Mouse (Mus musculus) intestine, embryonic 14.5 days (tissue): ENCODE data around the gene Nup62. TPM values are rescaled to one million over a fixed set of nuclear protein-coding genes. Genes with fewer than 3 reads are reported as not detected.
"Not testable (repeated sequence)": the region's sequence is repeated elsewhere in the genome, so short reads cannot be mapped to it uniquely, and the experiment has no call there.

Experiments used
- ATAC-seq: fragments of 200-750 bp; cut with Nextera tagmentation; replicated peaks from 2 replicates; pipeline ENCODE4 v1.8.0; 2017; ENCODE audit warnings: low read depth, moderate number of reproducible peaks, moderate TSS enrichment, moderate library complexity; ENCODE audit not compliant: low FRiP score, low TSS enrichment
- DNase-seq: peaks from one replicate; pipeline ENCODE4 v3.0.0-alpha.2; 2018; ENCODE audit warnings: low spot score
- H3K27ac ChIP-seq: fragments of 300-500 bp; sonication (generic); 2 replicates; pipeline ENCODE4 v1.5.1; 2014; ENCODE audit warnings: low read depth, mild to moderate bottlenecking, control low read depth
- H3K27me3 ChIP-seq: fragments of 300-500 bp; sonication (generic); replicated peaks from 2 replicates; pipeline ENCODE4 v1.6.1; 2014; ENCODE audit warnings: low read length, control low read depth; ENCODE audit not compliant: control insufficient read depth, insufficient read depth
- H3K36me3 ChIP-seq: fragments of 300-500 bp; sonication (generic); 2 replicates; pipeline ENCODE4 v1.6.1; 2014; ENCODE audit warnings: low read length, control low read depth; ENCODE audit not compliant: control insufficient read depth, insufficient read depth
- H3K4me1 ChIP-seq: fragments of 300-500 bp; sonication (generic); replicated peaks from 2 replicates; pipeline ENCODE4 v1.6.1; 2014; ENCODE audit warnings: low read length, control low read depth, mixed read lengths; ENCODE audit not compliant: control insufficient read depth, insufficient read depth
- H3K4me2 ChIP-seq: fragments of 300-500 bp; sonication (generic); 2 replicates; pipeline ENCODE4 v1.6.1; 2014; ENCODE audit warnings: low read length
- H3K4me3 ChIP-seq: fragments of 300-500 bp; sonication (generic); 2 replicates; pipeline ENCODE4 v1.5.1; 2014; ENCODE audit warnings: low read depth, low read length, control low read depth, mixed read lengths
- H3K9ac ChIP-seq: fragments of 300-500 bp; sonication (generic); 2 replicates; pipeline ENCODE4 v1.6.1; 2014; ENCODE audit warnings: mild to moderate bottlenecking, low read length
- H3K9me3 ChIP-seq: fragments of 300-500 bp; sonication (generic); 2 replicates; pipeline ENCODE4 v1.6.1; 2016; ENCODE audit warnings: low read length, control low read depth; ENCODE audit not compliant: control insufficient read depth
- WGBS: fragments of 180-500 bp; shearing (Covaris S2); extraction: QIAGEN DNeasy Blood & Tissue Kit; methylation state at CpG from one replicate; pipeline ENCODE4 v1.1.7; 2014; 5-methylcytosine and 5-hydroxymethylcytosine counted together
- polyA plus RNA-seq: library from polyadenylated mRNA; unstranded; fragments of >200 nt; fragmentation: Nextera tagmentation; extraction: Ambion mirVana; gene quantifications from 2 replicates; pipeline ENCODE4 v1.2.1, GENCODE M21; 2014

Gene Nup62
- polyA plus RNA-seq, 1 experiment from 2014 or later: 65.8 TPM

DNA sequence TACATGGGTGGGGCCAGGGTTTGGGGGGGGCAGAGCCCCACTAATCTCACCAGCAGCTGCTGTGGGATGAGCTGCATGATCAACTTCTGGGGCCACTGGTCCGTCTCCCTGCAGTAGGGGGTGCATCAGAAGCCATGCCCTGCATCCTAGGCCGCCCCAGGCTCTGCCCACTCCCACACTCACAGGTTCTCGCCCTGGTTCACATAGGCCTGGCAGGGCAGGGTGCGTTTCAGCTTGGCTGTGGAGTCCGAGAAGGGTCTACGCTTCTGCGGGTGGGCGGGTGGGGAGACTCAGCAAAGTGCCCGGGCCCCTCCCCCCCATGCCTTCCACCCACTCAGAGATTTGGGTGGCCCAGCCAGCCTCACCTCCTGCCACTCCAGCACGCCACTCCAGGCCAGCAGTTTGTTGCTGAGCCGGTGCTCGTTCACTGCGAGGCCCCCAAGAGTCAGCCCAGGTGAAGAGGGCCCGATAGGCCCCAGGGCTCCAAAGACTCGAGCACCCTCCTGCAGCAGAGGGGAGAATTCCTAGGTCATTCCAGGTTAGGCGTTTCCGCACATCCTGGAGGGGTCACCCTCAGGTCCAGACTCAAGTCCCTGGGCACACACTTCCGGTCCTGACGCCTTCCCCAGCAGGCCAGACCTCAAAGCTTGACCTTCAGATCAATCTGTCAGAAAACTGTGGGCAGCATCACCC, 51.3 kb downstream of the Nup62 start:
- Histone ChIP-seq H3K27ac (no peak overlapping the region), H3K4me3 (peak overlapping the region; percentile 97), H3K4me2 (peak overlapping the region; percentile 79), H3K9ac (0 out of 2 replicates have a peak overlapping the region, but pooled peaks have one; percentile 6), H3K4me1 (peaks cover 41% of the 10 kb centered on the region), H3K36me3 (peaks cover 47% of the 10 kb centered on the region), H3K9me3 (no peaks in the 10 kb centered on the region), H3K27me3 (no peaks in the 10 kb centered on the region)
- DNase-seq: no peak
- ATAC-seq: no peak
- 58% methylated on average over 19 of the region's 19 CpGs for WGBS

DNA sequence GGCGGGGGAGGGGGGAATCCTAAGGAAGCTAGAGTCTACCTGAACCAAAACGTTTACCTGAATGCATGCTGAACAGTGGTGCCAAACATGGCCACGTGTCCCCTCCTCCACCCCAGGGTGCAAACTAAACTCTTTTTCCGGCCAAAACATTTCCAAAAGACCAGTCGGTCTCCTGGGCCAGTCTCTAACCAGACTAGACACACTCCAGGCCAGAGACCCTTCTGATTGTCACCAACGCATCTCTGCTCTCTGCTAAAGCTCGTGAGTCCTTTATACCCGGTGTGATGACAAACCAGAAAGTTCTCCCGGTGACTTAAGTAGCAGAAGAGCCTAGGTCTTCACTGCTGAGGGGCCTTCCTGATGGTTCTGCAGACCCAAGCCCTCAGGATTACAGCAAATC, 51.9 kb downstream of the Nup62 start:
- no peak for DNase-seq
- Histone ChIP-seq H3K9me3 (no peaks in the 10 kb centered on the region), H3K27ac (no peak overlapping the region), H3K9ac (peak overlapping the region; percentile 97), H3K4me1 (peaks cover 41% of the 10 kb centered on the region), H3K27me3 (no peaks in the 10 kb centered on the region), H3K36me3 (peaks cover 41% of the 10 kb centered on the region), H3K4me3 (peak overlapping the region; percentile 97), H3K4me2 (peak overlapping the region; percentile 79)
- WGBS: 41% methylated on average over 9 of the region's 9 CpGs
- ATAC-seq: no peak

DNA sequence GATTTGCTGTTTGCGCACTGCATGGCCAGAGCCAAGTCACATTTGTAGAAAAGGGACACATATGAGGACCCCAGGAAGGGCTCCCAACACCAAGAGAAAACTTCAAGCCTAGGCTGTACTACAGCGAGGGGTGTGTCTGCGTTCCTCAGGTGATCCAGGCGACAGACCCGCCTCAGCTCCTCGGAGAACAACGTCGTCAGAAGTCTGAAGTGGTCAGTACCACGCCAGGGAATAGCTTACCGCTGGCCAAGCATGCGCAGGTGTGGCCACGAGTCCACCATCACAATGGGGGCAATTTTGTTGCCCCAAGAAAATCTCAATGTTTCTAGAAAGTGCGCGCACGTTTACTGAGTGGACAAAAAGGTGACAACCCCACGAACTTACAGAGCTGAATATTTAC, 52.6 kb downstream of the Nup62 start:
- 5% methylated on average over 16 of the region's 16 CpGs for WGBS
- H3K4me3 ChIP-seq: peak overlapping the region; percentile 97
- H3K9ac ChIP-seq: peak overlapping the region; percentile 97
- peaks cover 34% of the 10 kb centered on the region for H3K36me3 ChIP-seq
- peaks cover 41% of the 10 kb centered on the region for H3K4me1 ChIP-seq
- DNase-seq (no peak), ATAC-seq (no peak)
- H3K27me3 ChIP-seq: no peaks in the 10 kb centered on the region
- peak overlapping the region; percentile 79 for H3K4me2 ChIP-seq
- peak overlapping the region; percentile 99; the same call in 1 of the 2 replicates for H3K27ac ChIP-seq
- no peaks in the 10 kb centered on the region for H3K9me3 ChIP-seq

- WGBS: 1% methylated on average over 99 of the region's 108 CpGs
- H3K4me1 ChIP-seq: peaks cover 41% of the 10 kb centered on the region
- no peaks in the 10 kb centered on the region for H3K27me3 ChIP-seq
Observed at GRCm38 (mm10) chr7:44868919-44869696, 53.2 kb downstream of the Nup62 start.

GRCm38 (mm10) chr7:44869697-44870528, 54.0 kb downstream of the Nup62 start, which contains the start of gene Ptov1:
Gene Ptov1, minus strand, starts transcription at chr7:44869788.
- no peaks in the 10 kb centered on the region for H3K9me3 ChIP-seq
- peak within 1 kb of the TSS; percentile 97 for H3K9ac ChIP-seq
- peak within 1 kb of the TSS; percentile 79 for H3K4me2 ChIP-seq
- ATAC-seq: peak; percentile 89
- H3K27me3 ChIP-seq: no peaks in the 10 kb centered on the region
- WGBS: 4% methylated on average over 29 of the region's 29 CpGs
- DNase-seq: peak; percentile 96
- peak within 1 kb of the TSS; percentile 97 for H3K4me3 ChIP-seq
- H3K4me1 ChIP-seq: peaks cover 40% of the 10 kb centered on the region
- H3K27ac ChIP-seq: peak within 1 kb of the TSS; percentile 99
- peaks cover 20% of the 10 kb centered on the region for H3K36me3 ChIP-seq

More at GRCm38 (mm10) chr7:44868919-44869696, 53.2 kb downstream of the Nup62 start:
- Histone ChIP-seq H3K4me2 (peak overlapping the region; percentile 79), H3K4me3 (peak overlapping the region; percentile 97), H3K27ac (peak overlapping the region; percentile 99), H3K9ac (peak overlapping the region; percentile 97), H3K36me3 (peaks cover 28% of the 10 kb centered on the region), H3K9me3 (no peaks in the 10 kb centered on the region)
- ATAC-seq (peak; percentile 59), DNase-seq (peak; percentile 87)

GRCm38 (mm10) chr7:44870614-44871013, 54.7 kb downstream of the Nup62 start:
- H3K27ac ChIP-seq: peak overlapping the region; percentile 99; the same call in 1 of the 2 replicates
- H3K9ac ChIP-seq: peak overlapping the region; percentile 97
- no peak for ATAC-seq
- WGBS: 75% methylated on average over 6 of the region's 6 CpGs
- H3K36me3 ChIP-seq: peaks cover 13% of the 10 kb centered on the region
- H3K9me3 ChIP-seq: no peaks in the 10 kb centered on the region
- H3K27me3 ChIP-seq: no peaks in the 10 kb centered on the region
- H3K4me1 ChIP-seq: peaks cover 33% of the 10 kb centered on the region
- no peak for DNase-seq
- H3K4me2 ChIP-seq: peak overlapping the region; percentile 79
- peak overlapping the region; percentile 97 for H3K4me3 ChIP-seq

DNA sequence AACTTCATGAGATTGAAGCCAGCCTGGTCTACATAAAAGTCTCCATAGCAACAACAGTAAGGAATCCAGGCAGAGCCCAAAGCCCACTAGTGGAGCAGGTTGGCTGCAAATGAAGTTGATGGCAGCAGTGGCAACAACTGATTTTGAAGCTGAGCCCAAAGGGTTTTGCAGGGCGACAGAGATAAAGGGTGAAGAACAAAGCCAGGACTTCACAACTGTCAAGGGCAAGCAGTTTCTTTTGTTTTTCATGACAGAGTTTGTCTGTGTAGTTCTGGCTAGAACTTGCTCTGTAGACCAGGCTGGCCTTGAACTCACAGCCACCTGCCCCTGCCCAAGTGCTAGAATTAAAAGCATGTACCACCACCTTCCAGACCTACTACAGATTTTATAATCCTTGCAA, 55.3 kb downstream of the Nup62 start:
- Histone ChIP-seq H3K4me3 (no peak overlapping the region), H3K9me3 (no peaks in the 10 kb centered on the region), H3K27me3 (no peaks in the 10 kb centered on the region), H3K36me3 (peaks cover 11% of the 10 kb centered on the region; the same call in 1 of the 2 replicates), H3K27ac (no peak overlapping the region), H3K4me1 (peaks cover 27% of the 10 kb centered on the region), H3K9ac (no peak overlapping the region), H3K4me2 (no peak overlapping the region)
- DNase-seq (no peak), ATAC-seq (no peak)
- 90% methylated on average over 1 of the region's 1 CpGs for WGBS

DNA sequence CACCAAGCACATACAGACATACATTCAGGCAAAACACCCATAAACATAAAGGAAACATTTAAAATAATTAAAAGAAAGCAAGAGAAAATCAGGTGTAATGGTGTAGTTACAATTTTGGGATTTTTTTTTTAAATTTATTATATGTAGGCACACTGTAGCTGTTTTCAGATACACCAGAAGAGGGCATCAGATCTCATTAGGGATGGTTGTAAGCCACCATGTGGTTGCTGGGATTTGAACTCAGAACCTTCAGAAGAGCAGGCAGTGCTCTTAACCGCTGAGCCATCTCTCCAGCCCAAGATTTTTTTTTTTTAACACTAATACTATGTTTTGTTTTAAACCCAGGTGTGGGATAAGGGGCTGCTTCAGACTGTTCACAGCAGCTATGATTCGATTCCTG, 55.9 kb downstream of the Nup62 start:
- Histone ChIP-seq H3K4me1 (peaks cover 21% of the 10 kb centered on the region), H3K36me3 (peaks cover 11% of the 10 kb centered on the region; the same call in 1 of the 2 replicates)
- not testable (repeated sequence) for H3K9ac ChIP-seq, H3K27me3 ChIP-seq, H3K9me3 ChIP-seq, H3K4me2 ChIP-seq, ATAC-seq, DNase-seq, H3K4me3 ChIP-seq, H3K27ac ChIP-seq
- 90% methylated on average over 2 of the region's 2 CpGs for WGBS
